Mouse (Mus musculus) liver, adult 2 months (tissue): ENCODE data around the gene Tmem191c.

Experiments used
- CTCF ChIP-seq: fragments of 200-500 bp; IDR thresholded peaks from 2 replicates; pipeline ENCODE4 v1.5.1; 2011; ENCODE audit warnings: low read depth, low read length, control low read depth
- POLR2A ChIP-seq: fragments of 200-500 bp; IDR thresholded peaks from 2 replicates; pipeline ENCODE4 v1.6.1; 2011; ENCODE audit warnings: low read length, control low read depth; ENCODE audit not compliant: insufficient read depth; ENCODE audit errors: extremely low read depth

DNA sequence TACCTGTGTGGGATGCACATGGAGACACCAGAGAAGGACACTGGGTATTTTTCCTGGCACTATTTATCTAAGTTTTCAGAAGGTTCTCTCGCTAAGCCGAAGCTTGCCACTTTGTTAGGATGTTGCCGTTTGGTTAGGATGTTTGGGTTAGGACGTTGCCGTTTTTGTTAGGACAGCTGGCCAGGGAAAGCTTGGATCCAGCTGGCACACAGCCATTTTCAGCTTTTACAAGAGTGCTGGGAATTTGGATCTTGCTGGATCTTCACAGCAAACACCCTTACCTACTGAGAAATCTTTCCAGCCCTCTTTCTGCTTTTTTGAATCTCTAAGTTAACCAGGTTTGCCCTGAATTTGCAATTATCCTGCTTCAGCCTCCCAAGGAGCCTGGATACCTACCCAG, 45.6 kb downstream of the Tmem191c start:
- TF ChIP-seq CTCF (no peak), POLR2A (no peak)
